Mouse (Mus musculus) adrenal gland, postnatal 14 days (tissue): Measurements from ENCODE around the gene Sec11a. TPM values are rescaled to one million over a fixed set of nuclear protein-coding genes. Genes with fewer than 3 reads are reported as not detected.
"Not testable (repeated sequence)": the region's sequence is repeated elsewhere in the genome, so short reads cannot be mapped to it uniquely, and the experiment has no call there.

Experiments used
- DNase-seq: peaks from one replicate; pipeline ENCODE4 v3.0.0; 2021; ENCODE audit warnings: mixed read lengths
- long read RNA-seq, 2 experiments: library from polyadenylated mRNA; stranded (forward); transcript quantifications; one replicate each; pipeline ENCODE4 v2.0.0; 2021
- total RNA-seq: library from RNA; stranded (reverse); gene quantifications from 2 replicates; pipeline ENCODE4 v1.2.3, GENCODE M21; 2021

Gene Sec11a
- total RNA-seq: 105 and 124 TPM in 2 replicates
- long read RNA-seq, experiment 1, transcript Sec11a-201 (6 exons, 1,345 nt): major isoform, 97 of 105 reads
- long read RNA-seq, experiment 1, partial matches to known transcripts: 1 of 105 reads
- long read RNA-seq, experiment 1, other reads (novel, unspliced or antisense): 7 of 105 reads
- long read RNA-seq, experiment 2, transcript Sec11a-201 (6 exons, 1,345 nt): major isoform, 79 of 87 reads
- long read RNA-seq, experiment 2, partial matches to known transcripts: 1 of 87 reads
- long read RNA-seq, experiment 2, other reads (novel, unspliced or antisense): 7 of 87 reads

GRCm38 (mm10) chr7:80947445-80948350 lies at the start of gene Sec11a:
TSS of gene Sec11a (minus strand) at chr7:80947780.
- DNase-seq: peak; percentile 95

DNA sequence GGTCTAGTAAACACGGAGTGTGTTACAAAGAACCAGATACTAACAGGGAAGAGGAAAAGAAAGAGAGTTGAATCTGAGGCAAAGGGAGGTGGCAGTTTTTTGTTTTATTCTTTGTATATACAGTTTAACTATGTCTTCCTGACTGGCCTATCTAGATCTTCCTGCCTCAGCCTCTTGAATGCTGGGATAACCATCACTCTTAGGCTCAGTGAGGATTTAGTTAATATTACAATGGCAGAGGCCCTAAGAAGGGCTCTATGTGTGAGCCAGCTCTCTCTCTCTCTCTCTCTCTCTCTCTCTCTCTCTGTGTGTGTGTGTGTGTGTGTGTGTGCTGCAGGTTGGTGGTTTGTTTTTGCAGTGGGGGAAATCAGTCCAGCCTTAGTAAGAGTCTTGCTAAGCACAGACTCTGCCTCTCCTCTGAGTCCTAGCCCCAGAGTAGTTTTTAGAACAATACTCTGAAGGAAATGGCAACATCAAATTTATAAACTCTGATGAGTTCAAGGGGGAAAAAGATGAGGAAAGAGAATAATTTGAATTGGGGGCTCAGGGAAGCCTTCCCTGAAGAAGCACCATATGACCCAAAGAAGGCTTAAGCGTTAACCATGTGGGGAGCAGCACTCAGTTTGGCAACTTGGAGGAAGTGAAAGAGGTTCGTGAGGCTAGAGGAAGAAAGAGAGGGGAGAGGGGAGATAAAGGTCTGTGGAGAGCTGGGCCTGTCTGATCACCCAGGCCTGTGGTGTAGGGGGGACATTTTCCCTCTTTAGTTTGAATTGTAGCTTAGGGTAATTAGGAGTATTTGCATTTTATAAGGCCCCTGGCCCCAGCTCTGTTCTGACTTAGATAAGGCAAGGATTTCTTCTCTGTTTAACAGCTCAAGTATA lies 47.9 kb upstream of the Sec11a start:
- DNase-seq: no peak

DNA sequence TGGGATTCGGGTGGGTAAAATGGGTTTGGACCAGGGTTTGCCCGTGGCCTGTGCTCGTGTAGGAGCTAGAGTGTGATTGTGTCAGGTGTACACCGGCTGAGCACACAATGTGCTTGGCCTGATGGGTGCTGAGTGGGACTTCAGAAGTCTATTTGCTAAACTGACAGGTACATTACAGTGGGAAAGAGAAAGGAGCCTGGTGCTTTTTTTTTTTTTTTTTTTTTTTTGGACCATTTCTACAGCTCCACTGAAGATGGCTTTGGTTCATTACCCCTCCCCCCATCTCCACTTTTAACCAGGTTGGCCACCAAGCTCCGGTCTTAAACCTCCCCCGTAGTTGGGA lies 47.1 kb upstream of the Sec11a start:
- peak; percentile 25 for DNase-seq

DNA sequence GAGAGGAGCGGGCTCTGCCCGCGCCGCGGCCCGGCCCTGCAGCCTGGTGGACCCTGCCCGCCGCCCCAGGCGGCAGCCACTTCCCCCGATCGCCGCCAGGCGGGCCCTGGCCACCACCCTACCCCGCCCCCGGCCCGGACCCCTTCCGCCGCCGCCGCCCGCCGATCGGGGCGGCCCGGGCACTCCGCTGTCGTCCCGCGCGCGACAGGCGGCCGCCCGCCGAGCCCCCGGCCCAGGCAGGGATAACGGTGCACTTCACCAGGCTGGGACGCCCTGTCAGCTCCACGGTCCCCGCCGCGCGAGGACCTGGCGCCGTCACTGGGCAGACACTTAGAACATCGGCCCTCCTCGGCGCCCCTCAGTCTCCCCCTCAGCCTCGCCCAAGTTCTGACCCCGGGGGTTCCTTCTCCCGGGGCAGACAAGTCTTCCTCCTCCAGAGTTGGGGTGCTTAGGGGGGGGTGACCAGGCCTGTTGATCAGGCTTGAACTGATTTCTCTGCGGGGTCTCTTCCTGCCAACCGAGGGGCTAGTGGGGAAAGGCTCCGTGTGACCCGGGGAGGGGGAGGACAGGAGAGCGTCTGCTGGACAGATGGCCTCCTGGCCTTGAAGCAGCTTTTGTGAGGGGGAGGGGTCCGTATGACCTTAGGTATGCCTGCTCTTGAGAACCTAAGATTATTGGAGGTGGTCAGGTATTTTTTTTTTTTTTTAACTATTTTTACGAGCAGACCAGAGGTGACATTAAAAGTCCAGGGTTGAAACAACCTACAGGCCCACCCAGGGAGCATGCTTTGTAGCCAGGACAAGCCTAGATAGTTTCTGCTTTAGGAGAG lies 46.5 kb upstream of the Sec11a start:
- peak; percentile 80 for DNase-seq

GRCm38 (mm10) chr7:80992980-80993833 lies 45.6 kb upstream of the Sec11a start, which contains the start of gene Zfp592:
TSS of gene Zfp592 (plus strand) at chr7:80993681.
- peak; percentile 94 for DNase-seq

DNA sequence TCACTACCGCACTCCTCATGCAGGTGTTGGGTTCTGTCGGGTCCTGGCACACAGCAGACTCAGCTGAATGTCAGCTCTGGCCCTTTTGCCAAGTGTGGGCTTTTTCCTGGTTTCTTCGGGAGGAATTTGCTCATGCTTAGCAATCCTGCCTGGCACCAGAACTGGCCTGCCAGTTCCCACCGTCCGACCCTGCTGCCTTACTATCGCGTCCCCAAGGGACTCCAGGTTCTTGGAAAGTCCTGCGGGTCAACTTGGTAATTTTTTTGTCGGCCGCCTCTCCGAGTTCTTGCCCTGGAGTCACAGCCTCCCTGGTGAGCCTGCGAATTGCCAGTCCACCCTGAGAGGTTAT lies 45.0 kb upstream of the Sec11a start:
- DNase-seq: peak; percentile 71

GRCm38 (mm10) chr7:80992063-80992462 lies 44.5 kb upstream of the Sec11a start:
- no peak for DNase-seq

DNA sequence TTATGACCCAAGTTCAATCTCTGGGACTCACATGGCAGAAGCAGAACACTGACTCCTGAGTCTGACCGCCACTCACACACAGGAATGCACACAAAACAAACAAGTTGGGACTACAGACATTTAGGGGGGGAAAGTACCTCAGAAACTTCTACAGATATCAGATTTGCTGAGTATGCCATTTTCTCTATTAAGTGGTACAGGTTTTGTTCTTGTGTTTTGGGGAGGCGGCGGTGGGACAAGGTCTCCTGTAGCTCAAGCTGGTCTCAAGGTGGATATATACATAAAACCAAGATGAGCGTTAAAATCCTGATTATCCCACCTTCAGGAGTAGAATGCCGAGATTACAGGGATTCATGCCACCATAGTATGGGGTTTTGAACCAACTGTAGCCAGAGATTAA lies 44.0 kb upstream of the Sec11a start:
- no peak for DNase-seq

DNA sequence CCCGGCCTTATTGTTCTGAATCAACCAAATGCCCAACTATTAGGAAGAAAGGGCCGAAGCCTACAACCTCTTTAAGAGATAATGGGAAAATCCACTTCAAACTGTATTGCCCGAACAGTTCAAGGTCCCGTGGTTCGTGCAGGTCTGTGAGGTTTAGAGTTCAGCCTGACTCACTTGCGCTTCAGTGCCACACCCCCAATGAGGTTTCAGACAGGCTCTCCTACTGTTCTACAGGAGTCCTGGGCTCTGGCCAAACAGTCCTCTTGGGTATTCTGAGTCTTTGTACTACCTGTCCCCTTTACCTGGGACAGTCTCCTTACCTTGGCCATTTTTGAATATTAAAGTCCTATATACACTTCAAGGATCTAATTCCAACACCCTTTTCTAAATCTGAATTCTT lies 42.7 kb upstream of the Sec11a start:
- peak; percentile 25 for DNase-seq

DNA sequence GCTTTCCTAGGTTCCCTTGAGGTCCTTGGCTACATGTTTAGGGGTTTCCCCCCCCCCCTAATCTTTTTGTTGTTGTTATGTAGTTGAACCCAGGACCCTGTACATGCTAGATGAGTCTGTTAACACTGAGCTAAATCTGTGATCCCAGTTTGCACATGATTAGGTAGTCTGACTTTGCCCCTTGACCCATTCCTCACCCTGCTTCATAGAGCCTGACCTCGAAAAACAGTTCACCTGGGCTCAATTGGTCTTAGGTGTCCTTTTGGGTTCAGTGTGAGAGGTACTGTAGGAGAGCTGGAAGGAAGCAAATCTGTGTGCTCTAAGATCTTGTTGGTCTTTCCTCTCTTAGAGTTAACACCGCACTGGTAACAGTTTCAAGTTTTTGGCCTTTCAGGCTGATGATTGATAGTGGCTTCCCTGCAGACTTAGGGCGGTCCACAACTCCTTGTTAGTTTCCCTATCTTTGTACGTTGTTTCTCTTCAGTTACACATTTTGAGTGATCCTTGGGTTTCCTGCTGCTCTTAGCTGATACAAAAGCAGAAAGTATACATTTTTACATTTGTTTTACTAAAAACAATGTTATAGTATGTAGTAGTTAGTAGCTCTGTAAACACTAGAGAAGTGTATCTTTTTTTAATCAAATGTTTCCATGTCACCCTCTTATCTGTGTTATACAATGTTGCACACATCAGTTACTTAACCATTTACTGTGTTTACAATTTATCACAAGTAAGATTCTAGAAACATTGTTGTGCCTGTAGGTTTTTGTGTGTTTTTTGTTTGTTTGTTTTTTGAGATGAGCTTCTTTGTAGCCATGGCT lies 40.4 kb upstream of the Sec11a start:
- DNase-seq: no peak

DNA sequence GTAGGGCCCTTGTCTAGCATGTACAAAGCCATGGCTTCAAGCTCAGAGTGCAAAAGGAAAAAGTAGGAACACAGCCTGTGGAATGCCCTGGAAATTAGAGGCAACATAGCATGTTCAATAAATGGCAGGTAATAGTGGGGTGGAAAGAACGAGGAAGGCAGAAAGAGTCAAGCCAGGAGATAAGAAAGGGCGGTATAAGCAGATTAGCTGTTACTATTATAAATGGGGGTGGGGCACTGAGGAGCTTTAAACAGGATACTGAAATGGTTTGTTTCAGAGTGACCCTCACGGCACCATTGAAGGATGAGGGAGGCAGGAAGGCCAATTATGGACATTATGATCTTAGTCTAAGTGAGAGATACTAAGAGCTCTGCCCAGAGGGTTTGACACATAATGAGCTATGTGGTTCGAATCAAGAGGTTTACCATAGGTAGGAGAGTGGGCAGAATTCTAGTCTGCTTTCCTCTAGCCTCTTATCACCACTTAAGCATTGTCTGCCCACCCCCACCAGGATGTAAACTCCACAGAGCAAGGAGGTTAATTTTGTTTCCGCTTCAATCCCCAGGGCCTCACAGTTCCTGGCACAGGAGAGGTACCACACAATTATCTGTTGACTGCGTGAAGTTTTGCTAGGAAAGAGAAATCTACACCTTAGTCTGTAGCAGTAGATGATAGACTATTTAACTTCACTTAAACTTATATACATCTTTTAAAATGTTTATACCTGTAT lies 39.0 kb upstream of the Sec11a start:
- no peak for DNase-seq

DNA sequence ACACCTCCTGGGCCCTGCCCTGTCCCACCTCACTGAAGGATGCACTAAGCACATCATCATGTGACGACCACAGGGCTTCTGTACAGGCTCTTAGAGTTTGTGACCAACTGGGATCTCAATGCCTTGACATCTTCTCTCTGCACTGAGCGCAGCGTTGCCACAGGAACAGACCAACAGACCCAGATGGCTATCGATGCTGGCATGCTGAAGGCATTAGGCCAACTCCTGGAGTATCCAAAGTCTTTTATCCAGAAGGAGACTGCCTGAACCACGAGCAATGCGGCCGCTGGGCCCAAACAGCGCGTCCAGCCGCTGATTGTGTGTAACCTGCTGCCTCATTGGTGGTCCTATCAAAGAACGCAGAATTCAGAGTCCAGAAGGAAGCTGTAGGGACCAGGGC lies 33.0 kb upstream of the Sec11a start:
- no peak for DNase-seq

GRCm38 (mm10) chr7:80973638-80974015 lies 26.0 kb upstream of the Sec11a start:
- not testable (repeated sequence) for DNase-seq

DNA sequence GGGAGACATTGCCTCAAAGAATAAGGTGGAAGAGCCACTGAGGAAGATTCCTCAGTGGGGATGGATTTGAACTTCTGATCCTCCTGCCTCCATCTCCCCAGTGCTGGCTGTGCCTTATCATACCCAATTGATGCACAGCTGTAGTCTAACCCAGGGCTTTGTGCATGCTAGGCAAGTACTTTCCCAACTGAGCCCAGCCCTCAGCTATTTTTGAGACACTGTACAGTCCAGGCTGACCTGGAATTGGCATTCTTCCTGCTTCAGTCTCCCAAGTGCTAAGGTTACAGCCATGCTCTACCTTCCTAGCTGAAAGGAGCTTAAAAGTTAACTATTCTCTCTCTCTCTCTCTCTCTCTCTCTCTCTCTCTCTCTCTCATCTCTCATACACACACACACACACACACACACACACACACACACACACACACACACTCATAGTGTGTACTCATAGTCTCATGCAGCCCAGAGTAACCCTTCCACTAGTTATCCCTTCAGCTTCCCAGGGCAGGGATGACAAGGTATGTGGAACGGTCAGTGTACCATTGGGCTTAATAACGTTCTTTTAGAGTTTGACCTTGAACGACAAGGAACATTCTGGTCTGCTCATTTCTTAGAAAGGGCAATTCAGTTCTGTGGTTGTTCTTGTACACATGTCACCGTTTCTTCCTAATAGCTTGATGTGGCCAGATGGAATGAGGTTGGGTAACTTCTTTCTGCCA lies 25.5 kb upstream of the Sec11a start:
- DNase-seq: not testable (repeated sequence)

DNA sequence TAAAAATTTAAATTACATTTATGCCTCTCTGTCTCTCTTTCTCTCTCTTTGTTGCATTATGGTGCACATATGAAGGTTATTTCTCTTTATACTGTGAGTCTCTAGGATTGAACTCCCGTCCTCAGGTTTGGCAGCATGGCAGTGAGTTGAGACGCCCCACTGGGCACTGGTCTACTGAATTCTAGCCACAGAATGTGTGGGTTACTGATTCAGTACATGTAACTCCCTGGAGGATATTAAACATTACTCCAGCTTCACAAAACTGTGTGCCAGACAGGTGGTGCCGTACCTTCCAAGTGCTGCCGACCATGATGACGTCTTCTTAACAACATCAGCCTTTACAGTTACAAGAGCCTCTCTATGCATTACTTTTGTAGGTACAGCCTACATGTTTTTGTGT lies 24.5 kb upstream of the Sec11a start:
- DNase-seq: no peak

GRCm38 (mm10) chr7:80971419-80971818 lies 23.8 kb upstream of the Sec11a start:
- no peak for DNase-seq

DNA sequence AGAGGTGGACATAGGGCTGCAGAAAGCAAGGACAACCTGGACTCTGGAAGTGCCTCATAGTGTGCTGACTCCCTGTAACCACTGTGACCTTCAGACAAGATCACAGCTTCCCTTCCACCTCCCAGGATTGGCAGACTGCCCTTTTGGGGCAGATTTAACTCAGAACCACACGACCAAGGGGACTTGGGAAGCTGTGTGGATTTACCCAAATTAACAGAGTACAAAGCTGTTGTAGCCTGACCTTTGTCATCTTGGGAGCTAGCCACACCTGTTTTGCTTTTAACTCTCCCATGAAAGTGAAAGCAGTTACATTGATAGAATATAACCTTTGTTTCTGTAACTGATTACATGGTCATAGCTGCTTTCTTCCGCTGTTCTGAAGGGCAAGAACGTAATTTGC lies 23.3 kb upstream of the Sec11a start:
- DNase-seq: peak; percentile 69

DNA sequence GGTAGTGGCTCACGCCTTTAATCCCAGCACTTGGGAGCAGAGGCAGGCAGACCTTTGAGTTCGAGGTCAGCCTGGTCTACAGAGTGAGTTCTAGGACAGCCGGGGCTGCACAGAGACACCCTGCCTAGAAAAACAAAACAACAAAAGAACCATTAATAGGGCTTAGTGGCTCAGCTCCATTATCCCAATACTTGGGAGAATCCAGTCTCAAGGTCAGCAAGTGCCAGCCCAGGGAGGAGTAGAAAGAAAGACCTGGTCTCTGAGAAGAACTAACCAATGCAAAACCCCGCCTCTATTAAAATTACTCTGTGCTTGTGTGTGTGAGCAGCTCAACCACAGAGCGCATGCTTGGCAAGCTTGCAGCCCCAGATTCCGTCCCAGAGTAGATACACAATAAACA lies 15.2 kb upstream of the Sec11a start:
- DNase-seq: no peak
